Mouse (Mus musculus): ENCODE measurements at regions not wholly inside any gene's neighbourhood (a gene's known extent, or its start where the extent isn't known, plus 50 kb on each side); places are given as distances from the start of the nearest gene placed in this dataset.

GRCm38 (mm10) chr12:68775503-68775902, 383.5 kb downstream of the Rps29 start:
- no peaks in the 10 kb centered on the region for H3K36me3 ChIP-seq (replicated peaks in 1 of 2; ENCODE audit: control insufficient read depth in 1 of 2, insufficient read depth in 1 of 2, low read length in 1 of 2)
- no peak for DNase-seq (ENCODE audit: extremely low read depth)
- H3K9ac ChIP-seq (ENCODE audit: insufficient read depth, low read depth) = no peak overlapping the region
- no peak overlapping the region for H3K4me3 ChIP-seq (replicated peaks in 1 of 3; ENCODE audit: low read depth in 2 of 3, low read length in 2 of 3, poor library complexity in 1 of 3)
- no peak overlapping the region for H3K4me2 ChIP-seq (ENCODE audit: insufficient read depth, low read depth, poor library complexity, severe bottlenecking)
- no peaks in the 10 kb centered on the region for H3K4me1 ChIP-seq (ENCODE audit: control insufficient read depth in 1 of 2, insufficient read depth in 2 of 2)
- dilution Hi-C loops (cut with MboI; ENCODE audit: extremely low pct_ligation_motif_present, extremely low pct_unique_long_range_greater_than_20kb, low sequenced_read_pairs) (no loop called here), in situ Hi-C loops (cut with MboI; ENCODE audit: low pct_ligation_motif_present, low pct_unique_long_range_greater_than_20kb, low sequenced_read_pairs) (no loop called here)
- no peak for TF ChIP-seq POLR2A (IDR thresholded peaks at IDR 0.05; ENCODE audit: low read depth, low read length)
- TF ChIP-seq USF1 (IDR thresholded peaks at IDR 0.05; ENCODE audit: low read depth, low read length) = no peak
- TF ChIP-seq KAT2A (IDR thresholded peaks at IDR 0.05; ENCODE audit: insufficient replicate concordance, low read length) = no peak
- no peak for TF ChIP-seq E2F4 (IDR thresholded peaks at IDR 0.05; ENCODE audit: insufficient replicate concordance, low read depth, low read length)
- H3K27ac ChIP-seq (ENCODE audit: insufficient read depth, low read depth) = no peak overlapping the region
- no peaks in the 10 kb centered on the region for H3K9me3 ChIP-seq (replicated peaks; ENCODE audit: low read length)
- H3K27me3 ChIP-seq (replicated peaks) = no peaks in the 10 kb centered on the region
- H3K79me2 ChIP-seq (replicated peaks; ENCODE audit: control insufficient read depth, extremely low read depth, insufficient read depth, poor library complexity, severe bottlenecking) = no peaks in the 10 kb centered on the region

GRCm38 (mm10) chr12:68774800-68775199, 384.2 kb downstream of the Rps29 start:
- Histone ChIP-seq H3K27me3 (replicated peaks) (no peaks in the 10 kb centered on the region), H3K79me2 (replicated peaks; ENCODE audit: control insufficient read depth, extremely low read depth, insufficient read depth, poor library complexity, severe bottlenecking) (no peaks in the 10 kb centered on the region), H3K36me3 (replicated peaks in 1 of 2; ENCODE audit: control insufficient read depth in 1 of 2, insufficient read depth in 1 of 2, low read length in 1 of 2) (no peaks in the 10 kb centered on the region), H3K4me1 (ENCODE audit: control insufficient read depth in 1 of 2, insufficient read depth in 2 of 2) (no peaks in the 10 kb centered on the region), H3K9me3 (replicated peaks; ENCODE audit: low read length) (no peaks in the 10 kb centered on the region), H3K9ac (ENCODE audit: insufficient read depth, low read depth) (no peak overlapping the region), H3K4me2 (ENCODE audit: insufficient read depth, low read depth, poor library complexity, severe bottlenecking) (no peak overlapping the region), H3K27ac (ENCODE audit: insufficient read depth, low read depth) (no peak overlapping the region), H3K4me3 (replicated peaks in 1 of 3; ENCODE audit: low read depth in 2 of 3, low read length in 2 of 3, poor library complexity in 1 of 3) (no peak overlapping the region)
- no peak for DNase-seq (ENCODE audit: extremely low read depth)
- TF ChIP-seq TBP (conservative IDR thresholded peaks at IDR 0.05; ENCODE audit: low read depth, low read length) (no peak), CHD1 (IDR thresholded peaks at IDR 0.05; ENCODE audit: low read depth, low read length) (no peak), ZC3H11A (IDR thresholded peaks at IDR 0.05; ENCODE audit: low read depth, low read length) (no peak), USF1 (IDR thresholded peaks at IDR 0.05; ENCODE audit: low read depth, low read length) (no peak), MYC (IDR thresholded peaks at IDR 0.05; ENCODE audit: low read depth, low read length) (no peak), JUND (conservative IDR thresholded peaks at IDR 0.05; ENCODE audit: low read depth, low read length) (no peak), UBTF (IDR thresholded peaks at IDR 0.05; ENCODE audit: low read depth, low read length) (no peak), NELFE (IDR thresholded peaks at IDR 0.05; ENCODE audit: low read depth, low read length) (no peak), RCOR1 (conservative IDR thresholded peaks at IDR 0.05; ENCODE audit: low read depth, low read length) (no peak), ZNF384 (IDR thresholded peaks at IDR 0.05; ENCODE audit: low read depth, low read length) (no peak), E2F4 (IDR thresholded peaks at IDR 0.05; ENCODE audit: insufficient replicate concordance, low read depth, low read length) (no peak), POLR2AphosphoS2 (IDR thresholded peaks at IDR 0.05; ENCODE audit: low read depth, low read length) (no peak), MAX (IDR thresholded peaks at IDR 0.05; ENCODE audit: low read length) (no peak), USF2 (conservative IDR thresholded peaks at IDR 0.05; ENCODE audit: low read depth, low read length) (no peak), HCFC1 (IDR thresholded peaks at IDR 0.05; ENCODE audit: low read depth, low read length) (no peak), ZMIZ1 (IDR thresholded peaks at IDR 0.05; ENCODE audit: low read depth, low read length) (no peak), MAZ (IDR thresholded peaks at IDR 0.05; ENCODE audit: low read depth, low read length) (no peak), ELF1 (IDR thresholded peaks at IDR 0.05; ENCODE audit: low read depth, low read length) (no peak), KAT2A (IDR thresholded peaks at IDR 0.05; ENCODE audit: insufficient replicate concordance, low read length) (no peak)
- in situ Hi-C loops (cut with MboI; ENCODE audit: low pct_ligation_motif_present, low pct_unique_long_range_greater_than_20kb, low sequenced_read_pairs) = no loop called here
- dilution Hi-C loops (cut with MboI; ENCODE audit: extremely low pct_ligation_motif_present, extremely low pct_unique_long_range_greater_than_20kb, low sequenced_read_pairs) = no loop called here
